Mouse (Mus musculus) limb, embryonic 10.5 days (tissue): ENCODE results near the gene Fads6. TPM values are rescaled to one million over a fixed set of nuclear protein-coding genes. Genes with fewer than 3 reads are reported as not detected.
A peak's percentile ranks its signal among the peaks of the same experiment; 100 is the strongest.

Source experiments
- DNase-seq: peaks from one replicate; pipeline ENCODE4 v3.0.0-alpha.2; 2017; ENCODE audit warnings: low spot score
- H3K27ac ChIP-seq: fragments of 300-500 bp; sonication (generic); 2 replicates; pipeline ENCODE4 v1.5.1; 2016; ENCODE audit warnings: mild to moderate bottlenecking
- H3K27me3 ChIP-seq: fragments of 300-500 bp; sonication (generic); 2 replicates; pipeline ENCODE4 v1.6.1; 2016; ENCODE audit warnings: low read depth, mild to moderate bottlenecking; ENCODE audit not compliant: poor library complexity, severe bottlenecking
- H3K36me3 ChIP-seq: fragments of 300-500 bp; sonication (generic); 2 replicates; pipeline ENCODE4 v1.6.1; 2016; ENCODE audit warnings: mild to moderate bottlenecking, moderate library complexity
- H3K4me1 ChIP-seq: fragments of 300-500 bp; sonication (generic); 2 replicates; pipeline ENCODE4 v1.6.1; 2016
- H3K4me3 ChIP-seq: fragments of 300-500 bp; sonication (generic); 2 replicates; pipeline ENCODE4 v1.5.1; 2016; ENCODE audit warnings: mild to moderate bottlenecking, moderate library complexity
- H3K9me3 ChIP-seq: fragments of 300-500 bp; sonication (generic); replicated peaks from 2 replicates; pipeline ENCODE4 v1.6.1; 2016; ENCODE audit warnings: mild to moderate bottlenecking
- WGBS: fragments of 180-500 bp; shearing (Covaris S2); methylation state at CpG from one replicate; pipeline ENCODE4 v1.1.7; 2016; 5-methylcytosine and 5-hydroxymethylcytosine counted together
- polyA plus RNA-seq: library from polyadenylated mRNA; unstranded; fragments of >200 nt; fragmentation: Nextera tagmentation; extraction: Ambion mirVana; gene quantifications from 2 replicates; pipeline ENCODE4 v1.2.1, GENCODE M21; 2016

Fads6 gene
- polyA plus RNA-seq, 1 experiment from 2014 or later, result 0.06 TPM

- DNase-seq, result no peak
- no peaks in the 10 kb centered on the region for H3K9me3 ChIP-seq
- no peak overlapping the region for H3K4me3 ChIP-seq
- H3K4me1 ChIP-seq, result peaks cover 11% of the 10 kb centered on the region
- WGBS, result 83% methylated on average over 8 of the region's 8 CpGs
- no peaks in the 10 kb centered on the region; the same call in 1 of the 2 replicates for H3K27me3 ChIP-seq
- no peaks in the 10 kb centered on the region for H3K36me3 ChIP-seq
- no peak overlapping the region for H3K27ac ChIP-seq
Observed at GRCm38 (mm10) chr11:115282723-115283485, 14.6 kb downstream of the Fads6 start.

- Histone ChIP-seq H3K36me3 (no peaks in the 10 kb centered on the region), H3K27me3 (no peaks in the 10 kb centered on the region; the same call in 1 of the 2 replicates), H3K27ac (no peak overlapping the region), H3K4me3 (no peak overlapping the region), H3K4me1 (peaks cover 15% of the 10 kb centered on the region), H3K9me3 (no peaks in the 10 kb centered on the region)
- DNase-seq, result no peak
- 73% methylated on average over 8 of the region's 8 CpGs for WGBS
Observed at GRCm38 (mm10) chr11:115282295-115282694, 15.2 kb downstream of the Fads6 start.

GRCm38 (mm10) chr11:115279726-115280125 is 17.7 kb downstream of the Fads6 start:
- WGBS, result 71% methylated on average over 1 of the region's 1 CpGs
- H3K9me3 ChIP-seq, result no peaks in the 10 kb centered on the region
- DNase-seq, result no peak

GRCm38 (mm10) chr11:115278176-115278575 is 19.3 kb downstream of the Fads6 start:
- 72% methylated on average over 6 of the region's 6 CpGs for WGBS
- Histone ChIP-seq H3K27ac (no peak overlapping the region), H3K4me1 (peaks cover 28% of the 10 kb centered on the region), H3K9me3 (no peaks in the 10 kb centered on the region), H3K4me3 (peak overlapping the region; percentile 63), H3K36me3 (no peaks in the 10 kb centered on the region), H3K27me3 (no peaks in the 10 kb centered on the region)
- DNase-seq, result no peak

More at GRCm38 (mm10) chr11:115279726-115280125, 17.7 kb downstream of the Fads6 start:
- Histone ChIP-seq H3K4me1 (peaks cover 29% of the 10 kb centered on the region), H3K4me3 (no peak overlapping the region), H3K36me3 (no peaks in the 10 kb centered on the region), H3K27me3 (no peaks in the 10 kb centered on the region; the same call in 1 of the 2 replicates), H3K27ac (no peak overlapping the region)

GRCm38 (mm10) chr11:115277604-115277975 is 19.9 kb downstream of the Fads6 start:
- DNase-seq, result no peak
- Histone ChIP-seq H3K4me3 (peak overlapping the region; percentile 63), H3K9me3 (no peaks in the 10 kb centered on the region), H3K27ac (peak overlapping the region; percentile 85), H3K27me3 (no peaks in the 10 kb centered on the region), H3K4me1 (peaks cover 32% of the 10 kb centered on the region), H3K36me3 (no peaks in the 10 kb centered on the region)
- 21% methylated on average over 7 of the region's 7 CpGs for WGBS

- H3K27ac ChIP-seq, result peak within 1 kb of the TSS; percentile 85
- H3K36me3 ChIP-seq, result no peaks in the 10 kb centered on the region
- no peaks in the 10 kb centered on the region for H3K9me3 ChIP-seq
- no peaks in the 10 kb centered on the region for H3K27me3 ChIP-seq
- peaks cover 32% of the 10 kb centered on the region for H3K4me1 ChIP-seq
- peak; percentile 95 for DNase-seq
- peak within 1 kb of the TSS; percentile 63 for H3K4me3 ChIP-seq
- under 1% methylated on average over 42 of the region's 42 CpGs for WGBS
Observed at GRCm38 (mm10) chr11:115276780-115277603, 20.5 kb downstream of the Fads6 start, which contains the start of gene Fdxr. TSS of gene Fdxr (minus strand) at chr11:115277050.

GRCm38 (mm10) chr11:115275954-115276353 is 21.5 kb downstream of the Fads6 start:
- Histone ChIP-seq H3K4me3 (peak overlapping the region; percentile 63), H3K9me3 (no peaks in the 10 kb centered on the region), H3K27me3 (no peaks in the 10 kb centered on the region), H3K4me1 (peaks cover 36% of the 10 kb centered on the region), H3K36me3 (no peaks in the 10 kb centered on the region), H3K27ac (0 out of 2 replicates have a peak overlapping the region, but pooled peaks have one; percentile 85)
- no peak for DNase-seq
- WGBS, result 64% methylated on average over 3 of the region's 3 CpGs

- Histone ChIP-seq H3K4me1 (peaks cover 36% of the 10 kb centered on the region), H3K4me3 (0 out of 2 replicates have a peak overlapping the region, but pooled peaks have one; percentile 63), H3K9me3 (no peaks in the 10 kb centered on the region), H3K27me3 (no peaks in the 10 kb centered on the region), H3K27ac (no peak overlapping the region), H3K36me3 (no peaks in the 10 kb centered on the region)
- DNase-seq, result no peak
- 86% methylated on average over 6 of the region's 6 CpGs for WGBS
Observed at GRCm38 (mm10) chr11:115275509-115275908, 22.0 kb downstream of the Fads6 start.

- DNase-seq, result no peak
- peaks cover 5% of the 10 kb centered on the region; the same call in 1 of the 2 replicates for H3K27me3 ChIP-seq
- H3K36me3 ChIP-seq, result no peaks in the 10 kb centered on the region
- H3K9me3 ChIP-seq, result no peaks in the 10 kb centered on the region
- 88% methylated on average over 6 of the region's 6 CpGs for WGBS
- H3K4me1 ChIP-seq, result peaks cover 41% of the 10 kb centered on the region
- no peak overlapping the region for H3K27ac ChIP-seq
- H3K4me3 ChIP-seq, result no peak overlapping the region
Observed at GRCm38 (mm10) chr11:115274771-115275170, 22.7 kb downstream of the Fads6 start.

GRCm38 (mm10) chr11:115274178-115274577 is 23.3 kb downstream of the Fads6 start:
- Histone ChIP-seq H3K4me3 (no peak overlapping the region), H3K36me3 (peaks cover 6% of the 10 kb centered on the region), H3K27me3 (peaks cover 11% of the 10 kb centered on the region), H3K4me1 (peaks cover 41% of the 10 kb centered on the region), H3K9me3 (no peaks in the 10 kb centered on the region), H3K27ac (no peak overlapping the region)
- no peak for DNase-seq
- 92% methylated on average over 7 of the region's 7 CpGs for WGBS

- Histone ChIP-seq H3K27me3 (peaks cover 16% of the 10 kb centered on the region), H3K9me3 (no peaks in the 10 kb centered on the region), H3K4me3 (no peak overlapping the region), H3K27ac (no peak overlapping the region), H3K4me1 (peaks cover 41% of the 10 kb centered on the region), H3K36me3 (peaks cover 10% of the 10 kb centered on the region)
- no peak for DNase-seq
- 72% methylated on average over 7 of the region's 7 CpGs for WGBS
Observed at GRCm38 (mm10) chr11:115273735-115274134, 23.7 kb downstream of the Fads6 start.

GRCm38 (mm10) chr11:115272894-115273498 is 24.5 kb downstream of the Fads6 start:
- H3K9me3 ChIP-seq, result no peaks in the 10 kb centered on the region
- H3K36me3 ChIP-seq, result peaks cover 17% of the 10 kb centered on the region
- DNase-seq, result no peak
- H3K27ac ChIP-seq, result no peak overlapping the region; the same call in 1 of the 2 replicates
- H3K4me1 ChIP-seq, result peaks cover 38% of the 10 kb centered on the region
- peaks cover 23% of the 10 kb centered on the region for H3K27me3 ChIP-seq
- 85% methylated on average over 10 of the region's 10 CpGs for WGBS
- H3K4me3 ChIP-seq, result no peak overlapping the region
